In the genomic region with DNA sequence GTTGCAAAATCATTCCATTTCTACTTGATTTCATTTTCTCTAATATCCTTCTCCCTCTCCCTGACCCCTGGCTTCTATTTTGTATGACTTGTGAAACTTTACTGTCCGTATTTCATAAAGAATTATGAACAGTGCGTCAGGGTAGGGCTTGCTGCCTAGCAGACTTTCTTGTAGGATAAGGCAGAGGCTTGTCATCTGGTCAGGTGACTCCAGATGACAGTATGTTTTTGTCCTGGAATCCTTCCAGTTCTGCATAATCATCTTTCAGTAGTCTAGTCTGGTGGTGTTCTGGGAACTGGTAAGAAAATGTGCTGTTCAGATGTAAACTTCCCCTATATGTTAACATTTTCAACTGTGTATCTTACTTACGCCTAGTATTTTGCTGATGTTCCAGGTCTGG, we compare ENCODE assay signal across 1 mouse cellular context.
TF ChIP-seq lines count a peak whose summit lies in the region.

No protein-coding gene starts in this region.

TF ChIP-seq in MEL, 35 proteins besides CTCF, POLR2A, EP300 and RAD21:
- no peak for TF ChIP-seq GABPA (IDR thresholded peaks at IDR 0.05; ENCODE audit: low read depth, low read length)
- peak; percentile 53 for TF ChIP-seq GATA1 (IDR thresholded peaks at IDR 0.05; ENCODE audit: low read depth, low read length)
- peak; percentile 95 for TF ChIP-seq BHLHE40 (IDR thresholded peaks at IDR 0.05; ENCODE audit: borderline replicate concordance, low read depth, low read length)
- TF ChIP-seq MYC (IDR thresholded peaks at IDR 0.05; ENCODE audit: low read depth, low read length) = peak; percentile 59; the same call in 1 of the 2 replicates
- TF ChIP-seq MYB (IDR thresholded peaks at IDR 0.05; ENCODE audit: low read depth, low read length) = no peak
- TF ChIP-seq MAFK (IDR thresholded peaks at IDR 0.05; ENCODE audit: borderline replicate concordance, low read depth, low read length) = peak; percentile 48; the same call in 1 of the 2 replicates
- no peak for TF ChIP-seq ELF1 (IDR thresholded peaks at IDR 0.05; ENCODE audit: low read depth, low read length)
- peak in 1 of 2 experiments; percentile 70; a peak in 2 of 4 replicates for TF ChIP-seq USF2 (IDR thresholded peaks at IDR 0.05; ENCODE audit: borderline replicate concordance in 1 of 2, insufficient read depth in 1 of 2, low read depth in 1 of 2, low read length in 2 of 2)
- peak; percentile 93 for TF ChIP-seq USF1 (IDR thresholded peaks at IDR 0.05; ENCODE audit: low read depth, low read length)
- no peak for TF ChIP-seq MEF2A (IDR thresholded peaks at IDR 0.05; ENCODE audit: extremely low read depth, insufficient replicate concordance, low read depth, low read length, poor library complexity, severe bottlenecking)
- peak; percentile 73 for TF ChIP-seq MAX (IDR thresholded peaks at IDR 0.05; ENCODE audit: low read length)
- 0 out of 2 replicates have a peak, but pooled peaks have one; percentile 25 for TF ChIP-seq TBP (IDR thresholded peaks at IDR 0.05; ENCODE audit: low read depth, low read length)
- no peak; the same call in 1 of the 2 replicates for TF ChIP-seq ZNF384 (IDR thresholded peaks at IDR 0.05; ENCODE audit: low read depth, low read length)
- 0 out of 2 replicates have a peak, but pooled peaks have one; percentile 18 for TF ChIP-seq KAT2A (conservative IDR thresholded peaks at IDR 0.05; ENCODE audit: low read depth, low read length)
- no peak for TF ChIP-seq MAZ (IDR thresholded peaks at IDR 0.05; ENCODE audit: low read depth, low read length)
- TF ChIP-seq RCOR1 (IDR thresholded peaks at IDR 0.05; ENCODE audit: low read depth, low read length) = 0 out of 2 replicates have a peak, but pooled peaks have one; percentile 26
- TF ChIP-seq CHD2 (IDR thresholded peaks at IDR 0.05; ENCODE audit: low read length) = no peak
- TF ChIP-seq HCFC1 (IDR thresholded peaks at IDR 0.05; ENCODE audit: low read depth, low read length) = no peak
- peak; percentile 98 for TF ChIP-seq ETS1 (IDR thresholded peaks at IDR 0.05; ENCODE audit: low read depth, low read length)
- no peak; the same call in 1 of the 2 replicates for TF ChIP-seq POLR2AphosphoS2 (IDR thresholded peaks at IDR 0.05; ENCODE audit: low read length)
- no peak for TF ChIP-seq NELFE (IDR thresholded peaks at IDR 0.05; ENCODE audit: low read depth, low read length)
- TF ChIP-seq SMC3 (IDR thresholded peaks at IDR 0.05; ENCODE audit: low read depth, low read length) = no peak
- no peak for TF ChIP-seq POLR2AphosphoS5 (IDR thresholded peaks at IDR 0.05; ENCODE audit: borderline replicate concordance, low read depth, low read length)
- peak; percentile 89 for TF ChIP-seq SIN3A (IDR thresholded peaks at IDR 0.05; ENCODE audit: low read length)
- TF ChIP-seq NRF1 (IDR thresholded peaks at IDR 0.05; ENCODE audit: insufficient read depth, low read depth, low read length, poor library complexity, severe bottlenecking) = no peak
- no peak for TF ChIP-seq UBTF (IDR thresholded peaks at IDR 0.05; ENCODE audit: borderline replicate concordance, insufficient read depth, low read depth, low read length)
- no peak for TF ChIP-seq JUND (IDR thresholded peaks at IDR 0.05; ENCODE audit: low read depth, low read length)
- no peak for TF ChIP-seq E2F4 (IDR thresholded peaks at IDR 0.05; ENCODE audit: borderline replicate concordance, low read depth, low read length)
- TF ChIP-seq TCF12 (IDR thresholded peaks at IDR 0.05; ENCODE audit: low read depth, low read length) = peak; percentile 68
- TF ChIP-seq MXI1 (IDR thresholded peaks at IDR 0.05; ENCODE audit: low read depth, low read length) = peak; percentile 84
- TF ChIP-seq TAL1 (IDR thresholded peaks at IDR 0.05; ENCODE audit: low read length) = peak; percentile 84
- no peak for TF ChIP-seq ZMIZ1 (IDR thresholded peaks at IDR 0.05; ENCODE audit: low read depth, low read length)
- no peak for TF ChIP-seq ZKSCAN1 (IDR thresholded peaks at IDR 0.05; ENCODE audit: low read depth, low read length)
- TF ChIP-seq ZC3H11A (IDR thresholded peaks at IDR 0.05; ENCODE audit: low read depth, low read length) = no peak
- TF ChIP-seq CHD1 (IDR thresholded peaks at IDR 0.05; ENCODE audit: low read depth, low read length) = no peak
